8 mouse cellular contexts compared by ENCODE assay signal in the genomic region with DNA sequence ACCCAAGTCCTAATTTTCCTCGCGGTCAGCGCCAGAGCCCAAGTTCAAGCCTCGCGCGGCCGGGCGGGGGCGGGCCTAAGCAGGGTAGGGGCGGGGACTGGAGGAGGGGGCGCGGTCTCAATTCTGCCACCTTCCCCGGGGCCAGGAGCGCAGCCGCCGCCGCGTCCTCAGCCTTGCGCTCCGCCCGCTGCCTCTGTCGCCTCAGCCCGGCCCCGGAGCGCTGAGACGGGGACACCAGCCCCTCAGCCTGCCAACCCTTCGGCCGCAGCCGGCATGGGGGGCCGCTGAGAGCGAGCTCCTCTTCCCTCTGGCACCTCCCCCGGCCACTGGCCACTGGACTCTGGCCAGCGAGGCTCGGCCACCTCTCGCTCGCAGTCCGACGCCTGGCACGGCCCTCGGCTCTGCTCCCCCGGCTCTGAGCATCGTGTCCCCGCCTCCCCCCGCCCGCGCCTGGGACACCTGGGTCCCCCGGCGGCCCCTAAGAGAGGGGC. TPM values are rescaled to one million over a fixed set of nuclear protein-coding genes. Genes with fewer than 3 reads are reported as not detected.
DNase-seq lines count a peak whose midpoint lies in the region; ATAC-seq lines count a peak whose summit lies in the region.

TSS of gene Rapgefl1 (plus strand) at position 135 of the 491 bp plus-strand sequence.

- H3K9ac ChIP-seq in hindbrain, embryonic 14.5 days = peak within 1 kb of the TSS; percentile 76

- H3K4me1 ChIP-seq in hindbrain, embryonic 14.5 days (replicated peaks; ENCODE audit: control insufficient read depth, insufficient read depth, low read length) = peaks cover 23% of the 10 kb centered on the region

- H3K4me3 ChIP-seq in hindbrain, embryonic 14.5 days (replicated peaks; ENCODE audit: low read length) = peak within 1 kb of the TSS; percentile 82

- no peaks in the 10 kb centered on the region; the same call in 1 of the 2 replicates for H3K27me3 ChIP-seq in hindbrain, embryonic 14.5 days (ENCODE audit: control insufficient read depth, insufficient read depth, low read length)

- WGBS in hindbrain, embryonic 14.5 days = under 1% methylated on average over 34 of the region's 48 CpGs

- H3K4me2 ChIP-seq in hindbrain, embryonic 14.5 days (replicated peaks) = peak within 1 kb of the TSS; percentile 97

- ATAC-seq in hindbrain, embryonic 14.5 days (ENCODE audit: low FRiP score) = peak; percentile 89
- ATAC-seq in megakaryocyte, adult 5-6 weeks (ENCODE audit: poor library complexity, severe bottlenecking) = peak; percentile 98

- H3K9me3 ChIP-seq in hindbrain, embryonic 14.5 days (ENCODE audit: control insufficient read depth, low read length) = no peaks in the 10 kb centered on the region

- peaks cover 33% of the 10 kb centered on the region for H3K36me3 ChIP-seq in hindbrain, embryonic 14.5 days (replicated peaks; ENCODE audit: control insufficient read depth, insufficient read depth)

- peak within 1 kb of the TSS; percentile 65 for H3K27ac ChIP-seq in hindbrain, embryonic 14.5 days

- DNase-seq in T-cell, adult 2 months (ENCODE audit: low spot score) = peak; percentile 73
- DNase-seq in cerebellum, postnatal 14 days = peak; percentile 90 to 91
- peak; percentile 53 to 63 for DNase-seq in frontal cortex, postnatal 25 days (ENCODE audit: low spot score in 2 of 2)
- peak; percentile 75 for DNase-seq in hindbrain, embryonic 14.5 days (ENCODE audit: low spot score)
- DNase-seq in left cerebral cortex, adult 18-20 months (ENCODE audit: low spot score in 2 of 2) = peak; percentile 80
- peak; percentile 89 for DNase-seq in right cerebral cortex, adult 18-20 months
- peak; percentile 87 for DNase-seq in urinary bladder, postnatal 14 days (ENCODE audit: low spot score)

RNA-seq across cellular contexts. Expression of gene Rapgefl1, which starts in this region (rescaled TPM):
- polyA plus RNA-seq in hindbrain, embryonic 14.5 days (2014; fragmentation: Nextera tagmentation; extraction: Ambion mirVana) = 12.0 and 12.9 TPM in 2 replicates
- total RNA-seq in left cerebral cortex, adult 18-20 months (2021) = 100 to 1,000 TPM; 133 to 139 TPM
- total RNA-seq in megakaryocyte, adult 5-6 weeks (2015) = 0.25 and 0.49 TPM in 2 replicates
- 0.51 TPM in 1 of 2 replicates, not detected in the other for total RNA-seq in megakaryocyte, adult 5-6 weeks (2017)

Comparison
In these comparisons a context has a peak if more than half of its experiments do, and no peak if none do; other contexts are left out.
1. Peak in every context shown above with its lines: DNase-seq, ATAC-seq, H3K4me3 ChIP-seq and H3K27ac ChIP-seq.
2. RNA of gene Rapgefl1 (total RNA-seq): 133 to 139 TPM in left cerebral cortex, adult 18-20 months; 0.25 to 0.51 TPM in megakaryocyte, adult 5-6 weeks; every median in the first group is over 10 times any median in the second.
3. Peak in ATAC-seq in megakaryocyte, adult 5-6 weeks; RNA of the gene not detected or under 1 TPM.